Mouse (Mus musculus): ENCODE results near the gene Wt1. TPM values are rescaled to one million over a fixed set of nuclear protein-coding genes. Genes with fewer than 3 reads are reported as not detected.

Gene Wt1
- polyA plus RNA-seq, 1 experiment: 1.4 TPM

DNA sequence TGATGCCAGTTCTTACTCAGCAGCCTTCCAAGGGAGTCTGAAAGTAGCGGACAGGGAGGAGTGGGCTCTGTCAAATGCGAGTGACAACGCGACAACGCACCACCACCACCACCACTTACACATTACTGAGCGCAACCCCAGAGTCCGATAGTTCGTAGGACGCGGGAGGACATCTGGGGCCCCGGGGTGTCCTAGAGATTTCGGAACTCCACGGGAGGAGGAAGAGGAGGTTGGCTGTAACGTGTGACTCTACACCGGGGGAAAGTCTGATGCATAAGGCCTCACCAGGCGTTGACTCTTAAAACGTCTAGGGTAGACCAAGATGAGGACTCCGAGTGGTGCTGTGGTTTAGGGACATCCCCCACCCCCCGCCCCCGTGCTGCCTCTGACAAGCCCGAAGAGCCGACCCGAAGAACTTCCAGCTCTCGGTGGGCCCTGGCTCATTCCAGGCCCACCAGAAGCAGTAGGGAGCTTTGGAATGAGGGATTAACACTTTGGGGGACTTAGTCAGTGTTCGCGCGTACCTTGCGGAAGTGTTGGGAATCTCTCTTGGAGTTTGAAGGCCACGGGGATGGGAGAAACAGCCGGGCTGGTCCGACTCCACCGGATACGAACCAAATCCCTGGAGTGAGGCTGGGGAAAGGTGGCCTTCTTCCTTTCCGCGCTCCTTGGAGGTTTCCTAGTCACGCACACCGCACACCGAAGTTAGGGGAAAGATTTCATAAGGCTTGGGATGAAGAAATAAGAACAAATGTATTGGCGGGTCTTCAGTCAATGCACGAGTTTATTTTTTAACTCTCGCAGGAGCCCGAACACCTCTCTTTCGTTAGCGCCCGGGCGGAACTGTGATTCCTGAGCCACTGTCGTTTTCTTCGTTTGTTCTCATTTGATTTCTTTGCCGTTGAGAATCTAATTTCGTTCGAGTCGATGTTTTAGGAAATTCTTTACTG lies 1.5 kb downstream of the Wt1 start:
- WGBS: 6% methylated on average over 52 of the region's 52 CpGs
- no peak for TF ChIP-seq CTCF (IDR thresholded peaks at IDR 0.05; ENCODE audit: control insufficient read depth, insufficient read depth, low read length)
- TF ChIP-seq POLR2A (IDR thresholded peaks at IDR 0.05; ENCODE audit: borderline replicate concordance, control insufficient read depth, low read depth, low read length): no peak
- Histone ChIP-seq H3K27ac (ENCODE audit: control insufficient read depth, insufficient read depth, low read depth, low read length, poor library complexity) (no peak overlapping the region), H3K4me3 (replicated peaks; ENCODE audit: control insufficient read depth, low read depth, low read length) (no peak overlapping the region), H3K4me1 (ENCODE audit: control insufficient read depth, insufficient read depth, low read length) (no peaks in the 10 kb centered on the region)

GRCm38 (mm10) chr2:105128564-105128963 lies 2.2 kb downstream of the Wt1 start:
- Histone ChIP-seq H3K4me1 (ENCODE audit: control insufficient read depth, insufficient read depth, low read length) (no peaks in the 10 kb centered on the region), H3K4me3 (replicated peaks; ENCODE audit: control insufficient read depth, low read depth, low read length) (no peak overlapping the region), H3K27ac (ENCODE audit: control insufficient read depth, insufficient read depth, low read depth, low read length, poor library complexity) (no peak overlapping the region)
- TF ChIP-seq POLR2A (IDR thresholded peaks at IDR 0.05; ENCODE audit: borderline replicate concordance, control insufficient read depth, low read depth, low read length) (no peak), CTCF (IDR thresholded peaks at IDR 0.05; ENCODE audit: control insufficient read depth, insufficient read depth, low read length) (no peak)
- WGBS: 9% methylated on average over 12 of the region's 12 CpGs

- Histone ChIP-seq H3K27ac (ENCODE audit: control insufficient read depth, insufficient read depth, low read depth, low read length, poor library complexity) (no peak overlapping the region), H3K4me1 (ENCODE audit: control insufficient read depth, insufficient read depth, low read length) (no peaks in the 10 kb centered on the region), H3K4me3 (replicated peaks; ENCODE audit: control insufficient read depth, low read depth, low read length) (no peak overlapping the region)
- TF ChIP-seq POLR2A (IDR thresholded peaks at IDR 0.05; ENCODE audit: borderline replicate concordance, control insufficient read depth, low read depth, low read length) (no peak), CTCF (IDR thresholded peaks at IDR 0.05; ENCODE audit: control insufficient read depth, insufficient read depth, low read length) (no peak)
- 3% methylated on average over 32 of the region's 32 CpGs for WGBS
Observed at GRCm38 (mm10) chr2:105130351-105131060, 4.2 kb downstream of the Wt1 start.

DNA sequence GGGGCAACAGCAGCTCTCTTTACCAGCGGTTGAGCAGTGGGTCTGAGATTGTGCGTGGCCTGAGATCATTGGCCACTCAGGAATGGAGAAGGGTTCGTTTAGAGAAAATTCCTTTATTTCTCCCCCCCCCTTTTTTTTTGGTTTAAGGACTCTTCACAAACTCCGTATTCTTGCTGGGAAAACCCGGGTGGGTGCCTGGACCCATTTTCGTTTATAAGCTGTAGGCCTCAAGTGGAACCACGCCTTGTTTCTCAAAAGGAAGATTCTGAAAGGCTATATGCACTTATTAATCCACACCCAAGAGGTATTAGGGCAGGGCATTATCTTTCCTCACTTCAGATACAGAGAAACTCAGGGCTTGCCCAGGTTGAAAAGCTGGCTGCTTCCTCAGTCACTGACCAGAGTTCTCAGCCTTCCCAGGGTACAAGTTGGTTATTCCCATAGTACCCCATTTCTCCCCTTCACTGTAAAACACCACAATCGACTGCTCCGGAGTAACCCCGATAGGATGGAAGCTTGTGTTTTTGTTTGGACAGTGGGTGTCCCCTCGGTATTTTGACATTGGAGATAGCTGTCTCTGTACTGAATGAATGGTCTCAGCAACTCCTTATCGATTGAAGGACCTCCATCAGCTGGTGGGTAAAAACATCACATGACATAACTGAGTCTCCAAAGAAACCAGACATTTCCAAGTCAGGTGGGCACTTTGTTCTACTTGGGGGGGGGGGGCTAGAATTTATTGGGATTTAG lies 4.9 kb downstream of the Wt1 start:
- H3K4me1 ChIP-seq (ENCODE audit: control insufficient read depth, insufficient read depth, low read length): no peaks in the 10 kb centered on the region
- WGBS: 14% methylated on average over 12 of the region's 12 CpGs
- H3K27ac ChIP-seq (ENCODE audit: control insufficient read depth, insufficient read depth, low read depth, low read length, poor library complexity): no peak overlapping the region
- no peak overlapping the region for H3K4me3 ChIP-seq (replicated peaks; ENCODE audit: control insufficient read depth, low read depth, low read length)
- TF ChIP-seq POLR2A (IDR thresholded peaks at IDR 0.05; ENCODE audit: borderline replicate concordance, control insufficient read depth, low read depth, low read length) (no peak), CTCF (IDR thresholded peaks at IDR 0.05; ENCODE audit: control insufficient read depth, insufficient read depth, low read length) (no peak)

- Histone ChIP-seq H3K4me3 (replicated peaks; ENCODE audit: control insufficient read depth, low read depth, low read length) (no peak overlapping the region), H3K4me1 (ENCODE audit: control insufficient read depth, insufficient read depth, low read length) (no peaks in the 10 kb centered on the region), H3K27ac (ENCODE audit: control insufficient read depth, insufficient read depth, low read depth, low read length, poor library complexity) (no peak overlapping the region)
- WGBS: 6% methylated on average over 2 of the region's 2 CpGs
- TF ChIP-seq POLR2A (IDR thresholded peaks at IDR 0.05; ENCODE audit: borderline replicate concordance, control insufficient read depth, low read depth, low read length): no peak
- no peak for TF ChIP-seq CTCF (IDR thresholded peaks at IDR 0.05; ENCODE audit: control insufficient read depth, insufficient read depth, low read length)
Observed at GRCm38 (mm10) chr2:105131811-105132100, 5.4 kb downstream of the Wt1 start.

DNA sequence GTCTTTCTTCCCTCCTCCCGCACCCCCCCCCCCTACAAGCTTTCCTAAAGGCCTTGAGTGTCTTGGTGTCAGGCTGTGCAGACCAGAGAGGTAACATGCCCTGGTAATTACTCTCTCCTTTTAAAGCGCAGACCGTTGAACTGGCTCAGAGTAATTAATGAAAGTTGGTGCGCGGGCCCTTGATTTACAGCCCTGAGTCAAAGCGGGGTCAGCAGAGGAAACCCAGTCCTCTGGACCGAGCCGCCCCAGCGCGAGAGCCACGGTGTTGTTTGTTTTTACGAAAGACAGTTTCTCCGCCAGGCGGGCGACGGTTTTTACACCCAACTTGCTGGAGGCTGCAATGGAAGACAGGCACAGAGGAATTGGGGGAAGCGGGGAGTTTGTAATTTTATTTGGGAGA lies 6.0 kb downstream of the Wt1 start:
- H3K4me1 ChIP-seq (ENCODE audit: control insufficient read depth, insufficient read depth, low read length): no peaks in the 10 kb centered on the region
- no peak overlapping the region for H3K27ac ChIP-seq (ENCODE audit: control insufficient read depth, insufficient read depth, low read depth, low read length, poor library complexity)
- WGBS: 3% methylated on average over 17 of the region's 17 CpGs
- no peak overlapping the region for H3K4me3 ChIP-seq (replicated peaks; ENCODE audit: control insufficient read depth, low read depth, low read length)
- TF ChIP-seq CTCF (IDR thresholded peaks at IDR 0.05; ENCODE audit: control insufficient read depth, insufficient read depth, low read length) (no peak), POLR2A (IDR thresholded peaks at IDR 0.05; ENCODE audit: borderline replicate concordance, control insufficient read depth, low read depth, low read length) (no peak)

GRCm38 (mm10) chr2:105132933-105133795 lies 6.8 kb downstream of the Wt1 start:
- WGBS: 6% methylated on average over 43 of the region's 43 CpGs

More at GRCm38 (mm10) chr2:105132933-105133795, 6.8 kb downstream of the Wt1 start:
- TF ChIP-seq POLR2A (IDR thresholded peaks at IDR 0.05; ENCODE audit: borderline replicate concordance, control insufficient read depth, low read depth, low read length) (no peak), CTCF (IDR thresholded peaks at IDR 0.05; ENCODE audit: control insufficient read depth, insufficient read depth, low read length) (no peak)
- Histone ChIP-seq H3K27ac (ENCODE audit: control insufficient read depth, insufficient read depth, low read depth, low read length, poor library complexity) (no peak overlapping the region), H3K4me3 (replicated peaks; ENCODE audit: control insufficient read depth, low read depth, low read length) (no peak overlapping the region), H3K4me1 (ENCODE audit: control insufficient read depth, insufficient read depth, low read length) (no peaks in the 10 kb centered on the region)
